Mouse (Mus musculus) spleen, adult 2 months (tissue): ENCODE measurements at regions not wholly inside any gene's neighbourhood (a gene's known extent, or its start where the extent isn't known, plus 50 kb on each side); places are given as distances from the start of the nearest gene placed in this dataset.

ENCODE experiments used
- CTCF ChIP-seq: fragments of 200-500 bp; IDR thresholded peaks from 2 replicates; pipeline ENCODE4 v1.5.1; 2011; ENCODE audit warnings: mild to moderate bottlenecking, inconsistent platforms; ENCODE audit not compliant: insufficient read depth, insufficient read length, insufficient replicate concordance; ENCODE audit errors: extremely low read depth
- POLR2A ChIP-seq: fragments of 200-500 bp; IDR thresholded peaks from 2 replicates; pipeline ENCODE4 v1.6.1; 2011; ENCODE audit warnings: low read depth, low read length, inconsistent platforms

- TF ChIP-seq POLR2A (no peak), CTCF (no peak)
Observed at GRCm38 (mm10) chr2:50833791-50834190, 315.1 kb downstream of the Rnd3 start.
